Mouse (Mus musculus) liver, embryonic 12.5 days (tissue): ENCODE results near the gene Hist2h2be. TPM values are rescaled to one million over a fixed set of nuclear protein-coding genes. Genes with fewer than 3 reads are reported as not detected.
A peak's percentile ranks its signal among the peaks of the same experiment; 100 is the strongest.
"Not testable (repeated sequence)": the region's sequence is repeated elsewhere in the genome, so short reads cannot be mapped to it uniquely, and the experiment has no call there.

Experiments used
- ATAC-seq: fragments of 200-750 bp; cut with Nextera tagmentation; 2 replicates; pipeline ENCODE4 v1.8.0; 2017; ENCODE audit warnings: moderate number of reproducible peaks, mild to moderate bottlenecking, moderate library complexity
- H3K27ac ChIP-seq: fragments of 300-500 bp; sonication (generic); 2 replicates; pipeline ENCODE4 v1.5.1; 2016; ENCODE audit warnings: mild to moderate bottlenecking
- H3K27me3 ChIP-seq: fragments of 300-500 bp; sonication (generic); replicated peaks from 2 replicates; pipeline ENCODE4 v1.6.1; 2016; ENCODE audit warnings: mild to moderate bottlenecking, moderate library complexity
- H3K36me3 ChIP-seq: fragments of 300-500 bp; sonication (generic); 2 replicates; pipeline ENCODE4 v1.6.1; 2016; ENCODE audit warnings: mild to moderate bottlenecking, moderate library complexity
- H3K4me1 ChIP-seq: fragments of 300-500 bp; sonication (generic); 2 replicates; pipeline ENCODE4 v1.6.1; 2016
- H3K4me2 ChIP-seq: fragments of 300-500 bp; sonication (generic); 2 replicates; pipeline ENCODE4 v1.6.1; 2016; ENCODE audit warnings: mild to moderate bottlenecking, moderate library complexity
- H3K4me3 ChIP-seq: fragments of 300-500 bp; sonication (generic); 2 replicates; pipeline ENCODE4 v1.5.1; 2016; ENCODE audit warnings: mild to moderate bottlenecking, moderate library complexity
- H3K9ac ChIP-seq: fragments of 300-500 bp; sonication (generic); 2 replicates; pipeline ENCODE4 v1.6.1; 2016; ENCODE audit warnings: mild to moderate bottlenecking, moderate library complexity
- H3K9me3 ChIP-seq: fragments of 300-500 bp; sonication (generic); replicated peaks from 2 replicates; pipeline ENCODE4 v1.6.1; 2016; ENCODE audit warnings: mild to moderate bottlenecking, moderate library complexity
- WGBS: fragments of 180-500 bp; shearing (Covaris S2); methylation state at CpG from one replicate; pipeline ENCODE4 v1.1.7; 2016; ENCODE audit not compliant: insufficient replicate concordance; 5-methylcytosine and 5-hydroxymethylcytosine counted together
- polyA plus RNA-seq: library from polyadenylated mRNA; unstranded; fragments of >200 nt; fragmentation: Nextera tagmentation; extraction: Ambion mirVana; gene quantifications from 2 replicates; pipeline ENCODE4 v1.2.1, GENCODE M21; 2016

Gene Hist2h2be
- polyA plus RNA-seq, 1 experiment from 2014 or later: 6.1 TPM

DNA sequence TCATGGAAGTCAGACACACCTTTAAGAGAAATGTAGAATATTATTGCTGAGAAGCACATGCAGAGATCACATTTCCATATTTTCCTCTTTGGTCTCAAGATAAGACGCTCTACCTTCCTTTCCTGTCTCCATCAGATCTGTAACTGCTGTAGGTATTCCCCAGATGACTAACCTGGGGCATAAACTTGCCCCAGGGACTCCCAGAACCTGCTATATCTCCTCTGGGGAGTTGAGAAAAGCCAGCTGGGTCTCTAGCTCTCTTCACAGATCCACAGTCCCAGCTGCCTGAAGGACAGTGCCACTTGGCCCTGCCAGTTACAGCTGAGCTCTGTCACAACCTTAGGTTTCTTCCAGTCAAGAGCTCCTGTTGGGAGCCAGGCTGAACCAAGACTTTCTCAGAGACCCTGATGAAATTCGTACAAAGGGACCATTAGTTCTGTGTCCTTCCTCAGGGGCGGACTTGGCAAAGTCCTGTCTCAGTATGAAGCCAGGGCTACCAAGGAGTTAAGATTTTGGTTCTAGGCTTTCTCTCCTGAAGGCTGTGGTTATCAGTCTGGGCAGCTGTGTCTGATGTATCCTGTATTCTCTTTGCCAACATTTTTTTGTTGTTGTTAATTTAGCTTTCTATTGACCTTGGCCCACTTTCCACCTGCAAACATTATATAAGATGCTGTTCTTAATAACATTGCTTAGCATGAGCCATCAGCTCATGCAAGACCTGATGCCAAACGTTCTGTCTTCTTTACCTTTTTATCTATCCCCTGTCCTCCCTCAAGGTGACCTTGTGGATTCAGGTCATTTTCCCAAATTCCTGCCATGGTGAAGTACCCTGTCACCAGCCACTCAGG is 10.2 kb downstream of the Hist2h2be start:
- H3K27me3 ChIP-seq: no peaks in the 10 kb centered on the region
- H3K4me1 ChIP-seq: peaks cover 30% of the 10 kb centered on the region
- H3K4me3 ChIP-seq: no peak overlapping the region
- no peak overlapping the region for H3K9ac ChIP-seq
- no peak for ATAC-seq
- H3K9me3 ChIP-seq: no peaks in the 10 kb centered on the region
- WGBS: 65% methylated on average over 4 of the region's 4 CpGs
- no peak overlapping the region for H3K4me2 ChIP-seq
- no peaks in the 10 kb centered on the region for H3K36me3 ChIP-seq
- 0 out of 2 replicates have a peak overlapping the region, but pooled peaks have one; percentile 55 for H3K27ac ChIP-seq

DNA sequence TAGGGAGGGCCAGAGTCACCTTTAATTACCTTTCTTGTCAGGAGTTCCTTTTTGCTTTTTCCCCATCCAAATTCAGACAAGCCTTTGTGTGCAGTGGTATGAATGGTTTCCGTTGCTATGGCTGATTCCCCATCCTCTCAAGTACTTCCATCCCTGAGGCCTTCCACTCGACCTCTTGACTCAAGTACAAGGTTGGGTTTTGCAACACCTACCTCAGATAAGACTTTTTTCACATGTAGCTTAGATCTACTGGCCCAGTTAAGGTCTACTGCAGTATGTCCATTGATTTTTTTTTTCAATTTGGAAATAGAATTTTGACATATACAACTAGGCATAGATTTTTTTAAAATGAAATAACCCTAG is 10.8 kb downstream of the Hist2h2be start:
- no peak overlapping the region for H3K4me3 ChIP-seq
- 38% methylated on average over 2 of the region's 2 CpGs for WGBS
- no peaks in the 10 kb centered on the region for H3K36me3 ChIP-seq
- no peaks in the 10 kb centered on the region for H3K9me3 ChIP-seq
- no peak overlapping the region for H3K4me2 ChIP-seq
- no peak overlapping the region for H3K27ac ChIP-seq
- peaks cover 27% of the 10 kb centered on the region for H3K4me1 ChIP-seq
- H3K27me3 ChIP-seq: no peaks in the 10 kb centered on the region
- H3K9ac ChIP-seq: no peak overlapping the region
- ATAC-seq: no peak

DNA sequence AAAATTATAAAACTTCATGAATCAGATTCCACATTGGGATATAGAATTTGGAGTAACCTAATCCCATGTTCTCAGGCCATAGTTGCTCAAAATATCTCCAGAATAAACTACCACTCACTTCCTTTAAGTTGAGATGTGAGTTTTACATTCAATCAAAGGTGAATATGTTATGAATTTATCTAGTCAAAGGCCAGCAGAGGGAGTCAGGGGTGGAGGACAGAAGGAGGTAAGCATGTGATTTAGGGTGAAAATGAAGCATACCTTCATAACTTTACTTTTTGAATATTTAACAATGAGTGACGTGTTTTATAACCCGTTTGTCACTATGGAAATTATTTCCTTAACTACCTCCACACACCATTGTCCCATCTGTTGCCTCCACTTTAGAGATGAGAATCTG is 14.0 kb downstream of the Hist2h2be start:
- Histone ChIP-seq H3K4me3 (no peak overlapping the region), H3K27ac (no peak overlapping the region), H3K9me3 (no peaks in the 10 kb centered on the region), H3K4me1 (peaks cover 36% of the 10 kb centered on the region), H3K4me2 (no peak overlapping the region), H3K36me3 (no peaks in the 10 kb centered on the region), H3K27me3 (no peaks in the 10 kb centered on the region), H3K9ac (0 out of 2 replicates have a peak overlapping the region, but pooled peaks have one; percentile 0)
- 58% methylated on average over 2 of the region's 2 CpGs for WGBS
- no peak for ATAC-seq

DNA sequence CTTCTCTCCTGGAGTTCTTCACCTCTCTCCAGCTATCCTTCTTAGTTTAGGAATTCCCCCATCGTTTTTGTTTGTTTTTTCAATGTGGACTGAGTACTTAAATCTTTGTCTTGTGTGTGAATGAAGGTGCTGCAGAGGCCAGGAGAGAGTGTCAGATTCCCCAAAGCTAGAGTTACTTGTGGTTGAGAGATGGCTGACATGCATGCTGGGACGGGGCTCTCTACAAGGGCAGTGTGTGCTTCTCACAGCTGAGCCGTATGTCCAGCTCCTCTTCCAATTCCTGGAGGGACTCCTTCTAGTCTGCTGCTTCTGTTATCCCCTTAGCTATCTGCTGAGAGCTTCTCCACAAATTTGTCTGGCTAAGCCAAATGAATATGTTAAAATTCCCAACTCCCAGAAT is 14.9 kb downstream of the Hist2h2be start:
- H3K27me3 ChIP-seq: no peaks in the 10 kb centered on the region
- peak overlapping the region; percentile 77 for H3K4me2 ChIP-seq
- WGBS: 69% methylated on average over 3 of the region's 3 CpGs
- no peaks in the 10 kb centered on the region for H3K36me3 ChIP-seq
- no peak for ATAC-seq
- peak overlapping the region; percentile 83; the same call in 1 of the 2 replicates for H3K9ac ChIP-seq
- H3K9me3 ChIP-seq: no peaks in the 10 kb centered on the region
- H3K4me3 ChIP-seq: peak overlapping the region; percentile 10
- H3K4me1 ChIP-seq: peaks cover 35% of the 10 kb centered on the region
- H3K27ac ChIP-seq: peak overlapping the region; percentile 64

DNA sequence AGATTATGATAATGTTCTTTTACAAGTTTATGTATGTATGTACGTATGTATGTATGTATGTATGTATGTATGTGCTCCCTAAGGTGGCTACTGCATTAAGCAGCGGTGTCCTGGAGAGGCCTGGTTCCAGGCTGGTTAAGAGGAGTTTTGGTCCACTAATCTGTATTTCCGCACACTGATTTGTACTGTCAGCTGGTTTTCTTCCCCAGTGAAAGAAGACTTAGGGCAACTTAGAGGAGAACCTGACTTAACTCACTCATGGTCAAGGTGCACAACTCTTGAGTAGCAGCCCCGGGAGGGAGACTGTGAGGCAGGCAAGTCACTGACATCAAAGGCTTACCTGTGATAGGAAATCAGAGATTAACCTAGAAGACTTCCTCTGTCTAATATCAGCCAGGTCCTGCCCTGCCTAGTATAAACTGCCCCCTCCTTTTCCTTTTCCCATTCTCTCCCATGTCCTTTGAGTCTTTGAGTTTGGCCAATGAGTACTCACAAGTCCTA is 16.0 kb downstream of the Hist2h2be start:
- no peaks in the 10 kb centered on the region for H3K9me3 ChIP-seq
- H3K27me3 ChIP-seq: no peaks in the 10 kb centered on the region
- peak overlapping the region; percentile 98 for H3K27ac ChIP-seq
- H3K4me1 ChIP-seq: peaks cover 40% of the 10 kb centered on the region
- H3K4me2 ChIP-seq: peak overlapping the region; percentile 77
- H3K9ac ChIP-seq: peak overlapping the region; percentile 83
- H3K4me3 ChIP-seq: peak overlapping the region; percentile 65
- ATAC-seq: no peak
- 73% methylated on average over 4 of the region's 4 CpGs for WGBS
- no peaks in the 10 kb centered on the region for H3K36me3 ChIP-seq

DNA sequence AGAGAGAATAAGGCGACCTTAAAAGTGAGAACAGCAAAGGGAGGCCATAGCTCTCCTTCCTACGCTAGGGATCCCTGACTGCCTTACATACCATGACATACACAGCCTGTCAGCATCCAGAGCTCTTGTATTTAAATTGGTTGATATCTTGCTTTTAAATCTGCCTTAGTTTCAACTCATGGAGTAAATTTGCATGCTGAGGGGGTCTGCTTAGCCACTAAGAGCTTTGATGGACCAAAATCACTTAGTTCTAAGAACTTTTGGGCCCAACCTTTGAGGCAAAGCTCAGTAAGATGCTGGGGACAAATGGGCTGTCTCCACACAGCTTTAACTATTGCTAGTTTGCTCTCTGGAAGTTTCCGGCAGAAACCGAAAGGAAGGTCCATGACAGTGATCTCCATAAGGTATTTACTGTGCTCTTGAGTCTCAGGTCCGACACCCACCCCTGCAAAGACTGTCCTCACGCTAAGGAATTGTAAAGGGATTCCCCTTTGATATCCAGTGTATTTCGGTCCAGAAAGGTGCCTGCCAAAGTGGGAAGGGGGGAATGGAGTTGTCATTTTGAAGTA is 16.5 kb downstream of the Hist2h2be start:
- Histone ChIP-seq H3K27ac (peak overlapping the region; percentile 98), H3K27me3 (no peaks in the 10 kb centered on the region), H3K4me1 (peaks cover 44% of the 10 kb centered on the region), H3K9ac (peak overlapping the region; percentile 83), H3K4me2 (peak overlapping the region; percentile 77), H3K4me3 (peak overlapping the region; percentile 65), H3K9me3 (no peaks in the 10 kb centered on the region), H3K36me3 (no peaks in the 10 kb centered on the region)
- ATAC-seq: no peak
- WGBS: 24% methylated on average over 7 of the region's 7 CpGs

DNA sequence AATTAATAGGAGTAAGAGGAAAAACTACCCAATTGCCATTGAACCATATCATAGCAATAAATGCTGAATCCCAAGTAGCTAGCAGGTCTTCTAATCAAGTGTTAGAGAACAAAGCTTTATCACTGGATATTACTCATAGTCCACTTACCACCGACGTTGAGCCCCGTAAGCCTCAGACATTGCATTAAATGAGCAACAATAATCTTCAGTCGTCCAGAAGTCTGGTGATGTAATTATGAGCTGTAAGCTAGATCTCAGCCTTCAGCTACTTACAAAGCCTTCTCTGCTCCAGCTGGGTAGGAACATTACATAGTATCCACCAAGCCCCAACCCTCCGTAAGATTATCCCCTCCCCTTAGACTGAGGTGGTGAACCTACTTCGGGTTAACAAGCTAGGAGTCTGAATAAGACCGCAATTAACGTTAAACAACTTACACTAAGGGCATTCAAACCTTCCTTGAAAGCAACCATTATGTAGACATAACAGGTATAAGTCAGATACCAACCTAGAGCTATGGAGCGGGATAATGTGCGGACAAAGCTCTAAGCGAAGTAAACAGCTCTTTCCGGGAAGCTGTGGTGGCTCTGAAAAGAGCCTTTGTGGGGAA is 17.1 kb downstream of the Hist2h2be start:
- no peaks in the 10 kb centered on the region for H3K9me3 ChIP-seq
- whole genome bisulfite sequencing: under 1% methylated on average over 12 of the region's 12 CpGs
- H3K27ac ChIP-seq: peak overlapping the region; percentile 98
- peak overlapping the region; percentile 83 for H3K9ac ChIP-seq
- H3K4me1 ChIP-seq: peaks cover 48% of the 10 kb centered on the region
- peak overlapping the region; percentile 65 for H3K4me3 ChIP-seq
- peak overlapping the region; percentile 77 for H3K4me2 ChIP-seq
- no peaks in the 10 kb centered on the region for H3K27me3 ChIP-seq
- ATAC-seq: no peak
- no peaks in the 10 kb centered on the region for H3K36me3 ChIP-seq

DNA sequence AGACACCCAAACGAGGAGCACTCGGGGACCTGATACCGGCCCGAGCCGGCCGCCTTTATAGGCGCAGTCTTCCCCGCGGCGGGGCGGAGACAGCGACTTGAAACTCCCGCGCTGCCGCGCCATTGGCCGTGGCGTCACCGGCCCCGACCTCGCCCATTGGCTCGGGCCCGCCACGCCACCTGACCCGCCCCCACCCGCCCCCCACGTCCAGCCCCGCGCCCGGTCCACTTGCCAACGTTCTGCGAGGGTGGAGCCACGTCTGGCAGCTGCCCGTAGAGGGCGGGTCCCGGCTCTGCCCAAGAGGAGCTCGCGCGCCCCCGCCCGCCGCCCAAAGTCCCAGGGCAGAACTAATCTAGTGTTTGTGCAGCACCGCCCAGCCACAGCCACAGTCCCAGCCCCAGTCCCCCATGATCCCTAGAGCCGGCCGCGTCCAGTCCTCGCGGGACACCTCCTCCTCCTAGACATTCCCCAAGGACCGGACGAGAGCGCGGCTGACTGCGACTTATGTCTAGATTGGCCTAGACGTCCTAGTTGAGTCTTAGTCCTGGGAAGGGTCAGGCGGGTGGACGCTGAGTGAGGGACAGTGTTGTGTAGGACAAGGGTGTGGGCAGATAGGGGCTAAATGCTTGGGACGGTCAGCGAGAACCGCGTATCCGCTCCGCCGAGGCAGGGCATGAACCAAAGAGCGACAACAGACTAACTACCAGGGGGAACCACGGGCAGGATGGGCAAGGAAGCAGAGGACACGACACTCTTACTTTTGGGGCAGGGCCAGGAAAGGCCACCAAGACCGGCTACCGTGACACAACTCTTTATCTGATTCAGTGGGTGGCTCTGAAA is 18.3 kb downstream of the Hist2h2be start, which contains the start of gene Hist2h3c2:
Gene Hist2h3c2 (minus strand): TSS at position 174 of the 840 bp plus-strand sequence.
- 0% methylated on average over 19 of the region's 68 CpGs for WGBS
- ATAC-seq: peak; percentile 85
- Histone ChIP-seq H3K4me2 (peak within 1 kb of the TSS; percentile 77), H3K27ac (peak within 1 kb of the TSS; percentile 98), H3K9ac (peak within 1 kb of the TSS; percentile 83), H3K4me1 (peaks cover 60% of the 10 kb centered on the region), H3K4me3 (peak within 1 kb of the TSS; percentile 65)
- not testable (repeated sequence) for H3K36me3 ChIP-seq, H3K27me3 ChIP-seq, H3K9me3 ChIP-seq

DNA sequence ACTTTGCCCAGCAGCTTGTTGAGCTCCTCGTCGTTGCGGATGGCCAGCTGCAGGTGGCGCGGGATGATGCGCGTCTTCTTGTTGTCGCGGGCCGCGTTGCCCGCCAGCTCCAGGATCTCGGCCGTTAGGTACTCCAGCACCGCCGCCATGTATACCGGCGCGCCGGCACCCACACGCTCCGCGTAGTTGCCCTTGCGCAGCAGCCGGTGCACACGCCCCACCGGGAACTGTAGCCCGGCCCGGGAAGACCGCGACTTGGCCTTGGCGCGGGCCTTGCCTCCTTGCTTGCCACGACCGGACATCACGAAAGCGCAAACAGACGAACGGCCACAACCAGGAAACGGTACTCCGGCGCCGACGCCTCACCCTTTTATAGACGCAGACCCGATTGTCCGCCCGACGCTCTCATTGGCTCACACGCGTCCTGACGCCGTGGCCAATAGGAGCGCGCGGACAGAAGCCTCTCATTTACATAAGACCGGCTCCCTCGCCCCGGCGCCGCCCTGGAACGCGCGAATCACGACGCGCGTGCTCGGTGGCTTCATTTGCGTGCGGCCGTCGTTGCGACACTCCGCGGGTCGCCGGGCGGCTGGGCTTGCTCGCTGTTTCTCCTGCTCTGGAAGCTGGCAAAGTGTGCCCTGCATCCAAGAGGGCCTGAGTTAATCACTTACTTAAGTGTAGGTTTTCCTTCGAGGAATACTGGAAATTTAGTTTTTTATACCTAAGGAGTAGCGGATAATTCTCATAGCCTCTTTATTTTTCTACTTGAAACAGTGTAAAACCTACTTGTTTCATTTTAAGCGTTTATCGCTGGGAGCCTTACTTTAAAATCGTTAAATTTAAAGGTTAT is 19.3 kb downstream of the Hist2h2be start, which contains the start of gene Hist2h2aa2:
Gene Hist2h2aa2 (minus strand): TSS at position 328 of the 850 bp plus-strand sequence.
- peak; percentile 71 for ATAC-seq
- whole genome bisulfite sequencing: 4% methylated on average over 32 of the region's 85 CpGs
- H3K36me3 ChIP-seq, H3K27me3 ChIP-seq, H3K9me3 ChIP-seq: not testable (repeated sequence)
- peak within 1 kb of the TSS; percentile 41 for H3K4me3 ChIP-seq
- H3K4me2 ChIP-seq: peak within 1 kb of the TSS; percentile 54
- H3K4me1 ChIP-seq: peaks cover 66% of the 10 kb centered on the region
- peak within 1 kb of the TSS; percentile 91 for H3K9ac ChIP-seq
- H3K27ac ChIP-seq: peak within 1 kb of the TSS; percentile 91

DNA sequence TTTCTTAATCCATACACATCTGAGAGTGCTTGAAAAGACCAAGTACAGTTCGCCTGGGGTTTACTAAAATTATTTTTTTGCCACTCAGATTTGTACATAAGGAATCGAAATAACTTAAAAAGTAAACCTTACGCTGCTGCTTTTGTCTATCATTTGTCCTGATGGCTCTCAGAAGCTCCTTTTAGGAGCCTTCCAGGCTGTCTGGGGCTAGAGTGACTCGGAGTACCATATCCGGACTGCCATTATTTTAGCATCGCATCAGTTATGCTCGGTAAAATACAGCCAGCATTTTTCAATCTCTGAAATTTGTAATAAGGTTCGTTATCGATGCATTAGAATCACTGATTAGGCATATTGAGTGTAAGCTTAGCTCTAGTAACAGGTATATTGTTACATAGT is 19.9 kb downstream of the Hist2h2be start:
- Histone ChIP-seq H3K4me1 (peaks cover 60% of the 10 kb centered on the region), H3K9me3 (no peaks in the 10 kb centered on the region), H3K27ac (peak overlapping the region; percentile 89), H3K4me2 (peak overlapping the region; percentile 54), H3K27me3 (no peaks in the 10 kb centered on the region), H3K36me3 (no peaks in the 10 kb centered on the region), H3K4me3 (peak overlapping the region; percentile 37; the same call in 1 of the 2 replicates), H3K9ac (peak overlapping the region; percentile 91)
- no peak for ATAC-seq
- 75% methylated on average over 9 of the region's 9 CpGs for WGBS
